Mouse (Mus musculus) brain, embryonic 14.5 days (tissue): ENCODE measurements around the gene Auts2.

Experiments
- CTCF ChIP-seq: fragments of 200-500 bp; IDR thresholded peaks from 2 replicates; pipeline ENCODE4 v1.5.1; 2012; ENCODE audit warnings: inconsistent platforms, mild to moderate bottlenecking, moderate library complexity, borderline replicate concordance; ENCODE audit not compliant: insufficient read depth, insufficient read length; ENCODE audit errors: extremely low read depth
- POLR2A ChIP-seq: fragments of 200-500 bp; IDR thresholded peaks from 2 replicates; pipeline ENCODE4 v1.6.1; 2012; ENCODE audit warnings: mild to moderate bottlenecking, inconsistent platforms, borderline replicate concordance; ENCODE audit not compliant: poor library complexity, insufficient read depth, insufficient read length, severe bottlenecking; ENCODE audit errors: extremely low read depth

DNA sequence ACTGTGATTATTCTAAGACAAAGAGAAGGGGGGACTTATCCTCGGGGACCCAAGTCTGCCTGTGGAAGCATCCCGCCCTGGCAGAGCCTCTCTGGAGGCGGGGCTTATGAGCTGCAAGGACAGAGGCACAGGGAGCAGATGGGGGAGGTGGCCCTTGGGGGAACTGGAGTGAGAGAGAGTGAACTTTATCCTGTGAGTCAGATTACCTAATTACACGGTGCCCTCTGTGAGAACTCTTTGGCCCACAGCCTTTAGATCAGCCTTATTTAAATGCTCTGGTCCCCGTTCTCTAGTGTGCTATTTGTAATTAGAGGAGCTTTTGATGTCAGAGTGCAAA, 809.9 kb downstream of the Auts2 start:
- TF ChIP-seq CTCF (no peak), POLR2A (no peak)
